Comparison of ENCODE assay signal across 17 mouse cellular contexts in the genomic region with DNA sequence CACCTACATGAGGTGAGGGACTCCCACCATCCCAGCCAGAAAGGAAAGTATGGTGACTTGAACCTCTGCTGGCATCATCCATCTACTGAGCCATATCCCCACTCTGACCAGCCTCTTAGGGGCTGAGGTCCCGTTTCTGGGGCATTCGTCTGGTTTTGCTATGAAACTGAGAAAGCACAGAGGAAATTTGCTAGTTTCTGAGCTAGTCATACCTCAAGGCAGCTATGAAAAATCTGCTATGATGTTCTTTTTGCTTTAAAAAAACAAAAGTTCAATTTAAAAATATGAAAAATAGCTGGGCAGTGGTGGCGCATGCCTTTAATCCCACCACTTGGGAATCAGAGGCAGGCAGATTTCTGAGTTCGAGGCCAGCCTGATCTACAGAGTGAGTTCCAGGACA. TPM values are rescaled to one million over a fixed set of nuclear protein-coding genes. Genes with fewer than 3 reads are reported as not detected.
"Had no signal": no experiment of that assay in that cellular context is flagged by ENCODE, and none has a peak within 500 bp of the region (broad histone marks: within the 10 kb centered on the region; RNA-seq: fewer than 3 reads in every experiment).

No protein-coding gene starts in this region.

- H3K9ac ChIP-seq: neural tube, embryonic 12.5 days; neural tube, embryonic 13.5 days; neural tube, embryonic 15.5 days; stomach, embryonic 15.5 days had no signal

- H3K4me2 ChIP-seq: neural tube, embryonic 12.5 days; neural tube, embryonic 13.5 days; neural tube, embryonic 15.5 days; stomach, embryonic 15.5 days had no signal

- DNase-seq: retina, postnatal 1 day; right cerebral cortex, adult 18-20 months; right cerebral cortex, postnatal 14 days; right cerebral cortex, postnatal 25 days; right cerebral cortex, postnatal 4 days; spleen, adult 18-20 months; thymus, adult 18-20 months; thymus, adult 2 months; thymus, postnatal 14 days; thymus, postnatal 25 days; thymus, postnatal 36 days had no signal

- H3K36me3 ChIP-seq: neural tube, embryonic 12.5 days; neural tube, embryonic 13.5 days; neural tube, embryonic 15.5 days; stomach, embryonic 15.5 days had no signal

- H3K4me3 ChIP-seq: neural tube, embryonic 12.5 days; neural tube, embryonic 13.5 days; neural tube, embryonic 15.5 days; stomach, embryonic 15.5 days had no signal

- H3K27me3 ChIP-seq: neural tube, embryonic 15.5 days; stomach, embryonic 15.5 days had no signal

- H3K27ac ChIP-seq: neural tube, embryonic 12.5 days; neural tube, embryonic 13.5 days; neural tube, embryonic 15.5 days; stomach, embryonic 15.5 days; stomach, postnatal 0 days had no signal

- H3K9me3 ChIP-seq: neural tube, embryonic 12.5 days; neural tube, embryonic 13.5 days; neural tube, embryonic 15.5 days; stomach, embryonic 15.5 days had no signal

RNA-seq across cellular contexts. Expression of a gene that starts 37.7 kb away (rescaled TPM):
- total RNA-seq: neutrophil, adult 5-6 weeks had no signal
